Mouse (Mus musculus): ENCODE data around the gene C2cd4c. TPM values are rescaled to one million over a fixed set of nuclear protein-coding genes. Genes with fewer than 3 reads are reported as not detected.

C2cd4c gene
- not detected in 2 replicates for polyA plus RNA-seq (2014; fragmentation: Nextera tagmentation; extraction: Ambion mirVana)

DNA sequence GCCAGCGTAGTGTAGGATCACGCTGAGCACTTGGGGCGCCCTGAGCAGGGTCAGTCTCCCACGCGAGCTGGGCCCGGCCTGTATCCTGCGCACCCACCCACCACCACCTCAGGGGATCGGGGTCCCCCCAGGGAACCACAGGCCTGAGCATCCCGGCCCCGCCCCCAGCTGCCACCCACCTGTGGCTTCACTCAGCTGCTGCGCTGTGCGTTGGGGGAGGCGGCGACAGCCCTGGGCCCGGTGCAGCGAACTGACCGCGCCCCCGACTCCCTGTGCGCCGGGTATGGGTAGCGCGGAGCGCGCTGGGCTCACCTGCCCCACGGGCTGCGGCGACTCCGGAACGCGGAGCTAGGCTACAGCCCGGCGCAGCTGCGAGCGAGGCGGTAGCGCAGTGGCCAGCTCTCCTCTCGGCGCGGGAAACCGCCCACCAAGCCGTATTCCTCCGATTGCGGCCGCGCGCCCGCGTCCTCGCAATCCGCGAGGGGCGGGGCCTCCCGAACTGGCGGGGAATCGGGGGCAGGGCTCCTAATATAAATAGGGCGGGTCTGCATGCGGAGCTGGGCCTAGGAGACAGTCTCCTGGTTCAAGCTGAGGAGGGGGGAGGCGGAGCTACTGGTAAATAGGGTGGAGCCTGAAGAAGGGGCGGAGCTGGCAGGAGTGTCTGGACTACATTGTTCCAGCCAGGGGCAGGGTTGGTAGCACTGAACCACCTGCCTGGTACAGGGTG lies at the start of gene C2cd4c:
C2cd4c (minus strand) TSS at position 448 of the 727 bp plus-strand sequence.
- H3K4me2 ChIP-seq = peak within 1 kb of the TSS; percentile 94
- no peaks in the 10 kb centered on the region for H3K36me3 ChIP-seq (ENCODE audit: insufficient read depth)
- DNase-seq = peak; percentile 84
- H3K4me1 ChIP-seq (ENCODE audit: insufficient read depth) = no peaks in the 10 kb centered on the region; the same call in 1 of the 2 replicates
- H3K9ac ChIP-seq = peak within 1 kb of the TSS; percentile 51
- H3K27ac ChIP-seq (ENCODE audit: low read depth) = no peak within 1 kb of the TSS
- H3K9me3 ChIP-seq (ENCODE audit: low read depth, low read length) = no peaks in the 10 kb centered on the region
- peak within 1 kb of the TSS; percentile 52 for H3K4me3 ChIP-seq (ENCODE audit: low read depth, low read length)
- ATAC-seq (ENCODE audit: insufficient read depth) = peak; percentile 83
- TF ChIP-seq CTCF (IDR thresholded peaks at IDR 0.05; ENCODE audit: low read depth) = no peak
- peaks cover 25% of the 10 kb centered on the region for H3K27me3 ChIP-seq (ENCODE audit: insufficient read depth, low read length)
- WGBS = under 1% methylated on average over 60 of the region's 60 CpGs

DNA sequence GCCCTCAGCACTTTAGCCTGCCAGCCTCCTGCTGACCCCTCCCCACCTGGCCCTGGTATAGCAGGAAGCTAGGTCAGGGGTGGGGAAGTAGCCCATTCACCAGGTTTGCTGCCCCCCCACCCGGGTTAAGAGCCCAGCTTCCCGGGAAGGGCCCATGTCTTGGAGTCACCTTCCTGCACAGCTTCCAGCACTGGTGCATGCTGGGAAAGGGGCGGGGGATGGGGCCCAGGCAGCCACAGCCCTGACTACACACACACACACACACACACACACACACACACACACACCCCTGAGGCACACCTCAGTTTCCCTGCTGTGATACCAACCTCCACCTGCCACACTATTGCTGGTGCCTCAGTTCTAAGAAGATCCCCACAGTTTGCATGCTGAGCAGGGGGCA lies 48.0 kb upstream of the C2cd4c start:
- no peak overlapping the region for H3K4me3 ChIP-seq (ENCODE audit: low read depth, low read length)
- no peak for TF ChIP-seq CTCF (IDR thresholded peaks at IDR 0.05; ENCODE audit: low read depth)
- no peak for DNase-seq
- H3K27me3 ChIP-seq (ENCODE audit: insufficient read depth, low read length) = no peaks in the 10 kb centered on the region
- H3K27ac ChIP-seq (ENCODE audit: low read depth) = no peak overlapping the region
- no peaks in the 10 kb centered on the region for H3K4me1 ChIP-seq (ENCODE audit: insufficient read depth)
- H3K36me3 ChIP-seq (ENCODE audit: insufficient read depth) = no peaks in the 10 kb centered on the region
- no peak overlapping the region for H3K9ac ChIP-seq
- no peak for ATAC-seq (ENCODE audit: insufficient read depth)
- no peaks in the 10 kb centered on the region for H3K9me3 ChIP-seq (ENCODE audit: low read depth, low read length)
- H3K4me2 ChIP-seq = no peak overlapping the region
- WGBS = 39% methylated on average over 3 of the region's 3 CpGs

DNA sequence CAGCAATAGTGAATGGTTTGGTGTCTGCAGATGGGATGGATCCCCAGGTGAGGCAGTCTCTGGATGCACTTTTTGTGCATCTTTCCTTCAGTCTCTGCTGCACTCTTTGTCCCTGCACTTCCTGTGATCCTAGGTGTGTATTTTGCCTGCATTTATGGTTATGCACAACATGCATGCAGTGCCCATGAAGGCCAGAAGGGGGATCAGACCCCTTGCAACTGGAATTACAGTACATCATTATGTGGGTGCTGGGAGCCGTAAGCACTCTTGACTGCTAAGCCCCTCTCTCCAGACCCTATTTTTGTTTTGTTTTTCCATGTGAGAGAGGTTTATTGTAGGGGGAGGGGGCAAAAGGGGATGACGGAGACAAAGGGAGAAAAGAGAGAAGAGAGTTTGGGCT lies 46.5 kb upstream of the C2cd4c start:
- Histone ChIP-seq H3K4me2 (no peak overlapping the region), H3K4me1 (ENCODE audit: insufficient read depth) (no peaks in the 10 kb centered on the region), H3K4me3 (ENCODE audit: low read depth, low read length) (no peak overlapping the region), H3K36me3 (ENCODE audit: insufficient read depth) (no peaks in the 10 kb centered on the region), H3K27me3 (ENCODE audit: insufficient read depth, low read length) (no peaks in the 10 kb centered on the region), H3K9me3 (ENCODE audit: low read depth, low read length) (no peaks in the 10 kb centered on the region), H3K27ac (ENCODE audit: low read depth) (no peak overlapping the region), H3K9ac (no peak overlapping the region)
- TF ChIP-seq CTCF (IDR thresholded peaks at IDR 0.05; ENCODE audit: low read depth) = peak; percentile 65
- ATAC-seq (ENCODE audit: insufficient read depth) (no peak), DNase-seq (no peak)
- 73% methylated on average over 2 of the region's 2 CpGs for WGBS

DNA sequence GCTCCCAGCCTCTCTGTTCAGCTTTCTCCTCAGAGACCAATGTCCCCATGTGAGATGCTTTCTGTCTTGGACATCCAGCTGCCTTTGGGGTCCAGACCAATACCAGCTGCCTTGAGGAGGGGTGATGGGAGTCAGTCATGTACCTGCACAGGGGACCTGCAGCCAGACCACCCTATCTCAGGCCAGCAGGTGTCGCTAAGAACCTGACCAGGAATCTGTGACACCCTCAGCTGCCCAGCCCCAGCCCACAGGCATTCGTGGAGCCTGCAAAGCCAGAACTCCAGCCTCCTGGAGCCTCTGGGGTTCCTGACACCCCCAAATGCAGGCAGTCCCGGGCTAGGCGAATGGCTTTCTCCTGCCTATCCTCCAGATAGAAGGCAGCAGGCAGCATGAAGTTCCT lies 45.0 kb upstream of the C2cd4c start:
- no peaks in the 10 kb centered on the region for H3K4me1 ChIP-seq (ENCODE audit: insufficient read depth)
- no peaks in the 10 kb centered on the region for H3K9me3 ChIP-seq (ENCODE audit: low read depth, low read length)
- H3K4me2 ChIP-seq = no peak overlapping the region
- H3K36me3 ChIP-seq (ENCODE audit: insufficient read depth) = no peaks in the 10 kb centered on the region
- ATAC-seq (ENCODE audit: insufficient read depth) = no peak; the same call in 1 of the 2 replicates
- 13% methylated on average over 4 of the region's 4 CpGs for WGBS
- DNase-seq = peak; percentile 44
- no peak overlapping the region; the same call in 1 of the 2 replicates for H3K9ac ChIP-seq
- H3K4me3 ChIP-seq (ENCODE audit: low read depth, low read length) = no peak overlapping the region
- TF ChIP-seq CTCF (IDR thresholded peaks at IDR 0.05; ENCODE audit: low read depth) = peak; percentile 56
- H3K27ac ChIP-seq (ENCODE audit: low read depth) = no peak overlapping the region
- no peaks in the 10 kb centered on the region for H3K27me3 ChIP-seq (ENCODE audit: insufficient read depth, low read length)

DNA sequence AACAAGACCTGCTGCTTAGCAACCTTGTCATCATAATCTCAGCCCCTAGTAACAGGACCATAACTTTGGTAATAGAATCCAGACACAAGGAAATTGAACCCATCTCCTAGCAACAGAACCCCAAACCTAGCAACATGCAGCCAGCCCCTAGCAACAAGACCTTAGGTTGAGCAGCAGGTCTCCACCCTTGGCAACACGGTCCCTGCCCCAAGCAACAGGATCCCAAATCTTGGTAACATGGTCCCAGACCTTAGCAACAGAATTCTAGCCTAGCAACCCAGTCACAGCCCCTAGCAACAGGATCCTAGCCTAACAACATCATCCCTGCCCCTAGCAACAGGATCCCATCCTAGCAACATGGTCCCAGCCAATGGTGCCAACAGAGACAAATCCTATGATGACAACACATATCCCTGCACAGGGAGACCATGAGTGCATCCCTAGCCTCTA lies 41.1 kb upstream of the C2cd4c start:
- H3K9ac ChIP-seq = no peak overlapping the region
- WGBS = 41% methylated on average over 1 of the region's 1 CpGs
- H3K4me2 ChIP-seq = no peak overlapping the region
- TF ChIP-seq CTCF (IDR thresholded peaks at IDR 0.05; ENCODE audit: low read depth) = no peak
- H3K36me3 ChIP-seq (ENCODE audit: insufficient read depth) = no peaks in the 10 kb centered on the region
- H3K9me3 ChIP-seq (ENCODE audit: low read depth, low read length) = no peaks in the 10 kb centered on the region
- H3K4me1 ChIP-seq (ENCODE audit: insufficient read depth) = no peaks in the 10 kb centered on the region
- no peaks in the 10 kb centered on the region for H3K27me3 ChIP-seq (ENCODE audit: insufficient read depth, low read length)
- no peak for DNase-seq
- H3K4me3 ChIP-seq (ENCODE audit: low read depth, low read length) = no peak overlapping the region
- no peak overlapping the region for H3K27ac ChIP-seq (ENCODE audit: low read depth)
- ATAC-seq (ENCODE audit: insufficient read depth) = no peak

DNA sequence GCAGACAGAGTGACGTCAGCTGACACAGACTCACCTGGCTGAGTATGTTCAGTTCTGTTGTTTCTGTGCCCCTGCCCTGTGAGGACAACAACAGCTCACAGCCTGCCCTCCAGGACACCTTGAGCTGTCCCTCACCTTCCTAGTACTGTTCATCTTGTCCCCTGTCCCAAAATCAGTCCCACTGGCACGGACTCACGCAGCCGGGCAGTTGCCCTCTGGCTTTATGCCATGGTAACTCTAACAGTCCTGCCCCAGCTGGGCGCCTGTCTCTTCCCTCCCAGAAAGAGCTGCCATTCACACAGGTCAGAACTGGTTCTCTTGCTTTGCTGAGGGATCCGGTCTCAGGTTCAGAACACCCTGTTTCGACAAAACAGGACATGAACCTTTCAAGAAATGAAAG lies 39.0 kb upstream of the C2cd4c start:
- TF ChIP-seq CTCF (IDR thresholded peaks at IDR 0.05; ENCODE audit: low read depth) = no peak
- H3K36me3 ChIP-seq (ENCODE audit: insufficient read depth) = no peaks in the 10 kb centered on the region
- 79% methylated on average over 7 of the region's 7 CpGs for WGBS
- H3K9ac ChIP-seq = no peak overlapping the region
- ATAC-seq (ENCODE audit: insufficient read depth) (no peak), DNase-seq (no peak)
- no peak overlapping the region for H3K27ac ChIP-seq (ENCODE audit: low read depth)
- no peak overlapping the region for H3K4me2 ChIP-seq
- H3K4me3 ChIP-seq (ENCODE audit: low read depth, low read length) = no peak overlapping the region
- H3K27me3 ChIP-seq (ENCODE audit: insufficient read depth, low read length) = no peaks in the 10 kb centered on the region
- no peaks in the 10 kb centered on the region for H3K4me1 ChIP-seq (ENCODE audit: insufficient read depth)
- no peaks in the 10 kb centered on the region for H3K9me3 ChIP-seq (ENCODE audit: low read depth, low read length)

DNA sequence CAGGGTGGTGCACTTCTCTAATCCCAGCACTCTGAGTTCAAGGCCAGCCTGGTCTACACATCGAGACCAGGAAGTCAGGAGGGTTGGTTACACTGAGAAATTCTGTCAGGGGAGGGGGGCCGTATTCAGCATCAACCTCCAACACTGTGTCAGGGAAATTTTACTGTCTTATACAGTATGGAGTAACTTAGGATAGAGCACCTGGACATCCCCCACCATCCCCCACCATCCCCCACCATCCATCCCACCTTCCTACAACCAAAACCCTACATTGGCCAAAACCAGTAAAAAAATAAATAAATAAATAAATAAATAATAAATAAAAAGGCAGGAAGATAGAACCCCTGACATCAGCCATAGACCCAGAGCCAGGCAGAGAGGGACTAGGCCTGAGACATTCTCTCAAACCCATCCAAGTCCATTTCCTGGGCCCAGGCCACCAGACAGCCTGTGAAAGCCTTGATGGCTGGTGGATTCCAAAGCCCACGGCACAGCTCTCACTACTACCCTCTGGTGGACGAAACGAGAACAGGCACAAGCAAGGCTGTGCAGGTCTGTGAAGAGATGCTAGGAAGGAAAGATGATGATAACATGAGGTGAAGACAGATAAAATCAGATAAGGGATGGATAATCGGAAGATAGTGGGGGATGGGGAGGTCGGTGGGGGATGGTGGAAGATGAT lies 35.4 kb upstream of the C2cd4c start:
- Histone ChIP-seq H3K4me1 (ENCODE audit: insufficient read depth) (no peaks in the 10 kb centered on the region), H3K36me3 (ENCODE audit: insufficient read depth) (no peaks in the 10 kb centered on the region), H3K27me3 (ENCODE audit: insufficient read depth, low read length) (no peaks in the 10 kb centered on the region), H3K9ac (no peak overlapping the region), H3K9me3 (ENCODE audit: low read depth, low read length) (no peaks in the 10 kb centered on the region), H3K27ac (ENCODE audit: low read depth) (no peak overlapping the region), H3K4me3 (ENCODE audit: low read depth, low read length) (no peak overlapping the region), H3K4me2 (no peak overlapping the region)
- WGBS = 24% methylated on average over 7 of the region's 7 CpGs
- peak; percentile 94 for DNase-seq
- ATAC-seq (ENCODE audit: insufficient read depth) = peak; percentile 78
- TF ChIP-seq CTCF (IDR thresholded peaks at IDR 0.05; ENCODE audit: low read depth) = peak; percentile 98

All from lung, embryonic 14.5 days (tissue).